Mouse (Mus musculus) lung, embryonic 16.5 days (tissue): Measurements from ENCODE around the gene Tmem135. TPM values are rescaled to one million over a fixed set of nuclear protein-coding genes. Genes with fewer than 3 reads are reported as not detected.

ENCODE experiments used
- ATAC-seq: fragments of 200-750 bp; cut with Nextera tagmentation; 2 replicates; pipeline ENCODE4 v1.8.0; 2017; ENCODE audit warnings: low read depth, mild to moderate bottlenecking, moderate library complexity
- H3K27ac ChIP-seq: fragments of 300-500 bp; sonication (generic); 2 replicates; pipeline ENCODE4 v1.5.1; 2014; ENCODE audit warnings: mild to moderate bottlenecking, control low read depth, low read length
- H3K27me3 ChIP-seq: fragments of 300-500 bp; sonication (generic); 2 replicates; pipeline ENCODE4 v1.6.1; 2014; ENCODE audit warnings: low read depth, low read length, mixed read lengths; ENCODE audit not compliant: control insufficient read depth, insufficient read depth
- H3K36me3 ChIP-seq: fragments of 300-500 bp; sonication (generic); 2 replicates; pipeline ENCODE4 v1.6.1; 2014; ENCODE audit warnings: low read length; ENCODE audit not compliant: control insufficient read depth, insufficient read depth
- H3K4me1 ChIP-seq: fragments of 300-500 bp; sonication (generic); replicated peaks from 2 replicates; pipeline ENCODE4 v1.6.1; 2014; ENCODE audit warnings: low read length, mixed read lengths; ENCODE audit not compliant: control insufficient read depth, insufficient read depth
- H3K4me2 ChIP-seq: fragments of 300-500 bp; sonication (generic); 2 replicates; pipeline ENCODE4 v1.6.1; 2014; ENCODE audit warnings: low read depth, low read length, control low read depth
- H3K4me3 ChIP-seq: fragments of 300-500 bp; sonication (generic); 2 replicates; pipeline ENCODE4 v1.5.1; 2014; ENCODE audit warnings: mild to moderate bottlenecking, low read length, control low read depth
- H3K9ac ChIP-seq: fragments of 300-500 bp; sonication (generic); 2 replicates; pipeline ENCODE4 v1.6.1; 2014; ENCODE audit warnings: low read length, control low read depth
- H3K9me3 ChIP-seq: fragments of 300-500 bp; sonication (generic); 2 replicates; pipeline ENCODE4 v1.6.1; 2016; ENCODE audit warnings: low read length; ENCODE audit not compliant: control insufficient read depth
- WGBS: fragments of 180-500 bp; shearing (Covaris S2); extraction: QIAGEN DNeasy Blood & Tissue Kit; methylation state at CpG from one replicate; pipeline ENCODE4 v1.1.7; 2014; 5-methylcytosine and 5-hydroxymethylcytosine counted together
- polyA plus RNA-seq: library from polyadenylated mRNA; unstranded; fragments of >200 nt; fragmentation: Nextera tagmentation; extraction: Ambion mirVana; gene quantifications from 2 replicates; pipeline ENCODE4 v1.2.1, GENCODE M21; 2015

Tmem135 gene
- polyA plus RNA-seq, 1 experiment from 2014 or later, result 29.0 TPM

DNA sequence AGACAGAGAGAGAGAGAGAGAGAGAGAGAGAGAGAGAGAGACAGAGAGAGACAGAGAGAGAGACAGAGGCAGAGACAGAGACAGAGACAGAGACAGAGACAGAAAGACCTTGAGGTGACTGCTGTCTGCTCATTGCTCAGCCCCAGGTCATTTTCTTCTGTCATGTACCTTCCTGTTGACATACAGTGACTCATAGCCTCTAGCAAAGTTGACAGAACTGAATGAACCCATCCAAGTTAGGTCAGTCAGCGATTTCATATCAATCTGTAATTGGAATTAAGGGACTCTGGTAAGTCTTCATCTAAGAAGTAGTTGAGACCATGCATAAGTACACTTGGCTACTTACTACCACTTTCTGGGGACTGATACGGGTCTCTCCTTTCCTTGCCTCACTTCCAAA lies 27.2 kb upstream of the Tmem135 start:
- H3K4me2 ChIP-seq, result no peak overlapping the region
- no peaks in the 10 kb centered on the region for H3K27me3 ChIP-seq
- H3K4me1 ChIP-seq, result peaks cover 5% of the 10 kb centered on the region
- 82% methylated on average over 2 of the region's 2 CpGs for WGBS
- H3K9ac ChIP-seq, result no peak overlapping the region
- no peaks in the 10 kb centered on the region for H3K9me3 ChIP-seq
- no peak overlapping the region for H3K4me3 ChIP-seq
- no peak for ATAC-seq
- H3K36me3 ChIP-seq, result no peaks in the 10 kb centered on the region
- H3K27ac ChIP-seq, result no peak overlapping the region

DNA sequence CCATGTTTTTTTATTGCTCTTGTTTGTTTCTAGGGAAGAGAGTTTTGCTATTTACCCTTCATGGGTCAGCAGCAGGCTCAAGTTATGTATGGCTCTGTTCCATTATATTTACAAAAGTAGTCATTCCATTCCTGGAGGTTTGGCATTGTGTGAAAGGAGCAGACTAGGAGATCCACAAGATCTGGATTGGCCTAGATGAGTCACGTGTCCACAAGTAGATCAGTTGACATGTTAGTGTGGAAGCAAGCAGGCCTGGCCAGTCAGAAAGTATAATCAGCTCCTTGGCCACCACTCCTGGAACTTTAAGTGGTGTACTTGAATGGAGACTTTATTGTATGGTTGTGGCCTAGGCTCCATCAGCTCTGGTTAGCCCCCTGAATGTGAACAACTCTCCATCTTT lies 25.3 kb upstream of the Tmem135 start:
- Histone ChIP-seq H3K9me3 (no peaks in the 10 kb centered on the region), H3K36me3 (no peaks in the 10 kb centered on the region), H3K9ac (no peak overlapping the region), H3K27me3 (no peaks in the 10 kb centered on the region), H3K27ac (no peak overlapping the region), H3K4me2 (no peak overlapping the region), H3K4me1 (peaks cover 5% of the 10 kb centered on the region), H3K4me3 (no peak overlapping the region)
- 65% methylated on average over 1 of the region's 1 CpGs for WGBS
- no peak for ATAC-seq

DNA sequence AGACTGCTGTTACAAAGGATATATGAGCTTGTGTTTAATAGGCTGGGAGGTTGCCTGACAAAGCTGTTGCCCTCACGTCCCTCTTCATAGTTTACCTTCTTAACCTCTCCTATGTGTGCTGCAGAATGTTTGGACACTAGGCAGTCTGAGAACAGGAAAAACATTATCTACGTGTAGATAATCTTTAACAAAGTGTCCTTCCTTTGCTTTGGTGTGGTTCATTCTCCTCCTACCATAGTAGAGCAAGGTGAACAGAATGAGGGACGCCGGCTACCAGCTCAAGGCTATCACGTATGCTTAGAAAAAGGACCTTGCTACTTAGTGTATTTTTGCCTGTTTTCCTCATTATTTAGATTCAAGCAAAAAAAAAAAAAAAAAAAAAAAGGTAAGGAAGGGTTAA lies 24.8 kb upstream of the Tmem135 start:
- WGBS, result 57% methylated on average over 5 of the region's 5 CpGs
- peaks cover 4% of the 10 kb centered on the region for H3K4me1 ChIP-seq
- no peak overlapping the region for H3K27ac ChIP-seq
- H3K9ac ChIP-seq, result no peak overlapping the region
- no peaks in the 10 kb centered on the region for H3K36me3 ChIP-seq
- ATAC-seq, result no peak
- H3K4me2 ChIP-seq, result no peak overlapping the region
- no peak overlapping the region for H3K4me3 ChIP-seq
- no peaks in the 10 kb centered on the region for H3K9me3 ChIP-seq
- H3K27me3 ChIP-seq, result no peaks in the 10 kb centered on the region

DNA sequence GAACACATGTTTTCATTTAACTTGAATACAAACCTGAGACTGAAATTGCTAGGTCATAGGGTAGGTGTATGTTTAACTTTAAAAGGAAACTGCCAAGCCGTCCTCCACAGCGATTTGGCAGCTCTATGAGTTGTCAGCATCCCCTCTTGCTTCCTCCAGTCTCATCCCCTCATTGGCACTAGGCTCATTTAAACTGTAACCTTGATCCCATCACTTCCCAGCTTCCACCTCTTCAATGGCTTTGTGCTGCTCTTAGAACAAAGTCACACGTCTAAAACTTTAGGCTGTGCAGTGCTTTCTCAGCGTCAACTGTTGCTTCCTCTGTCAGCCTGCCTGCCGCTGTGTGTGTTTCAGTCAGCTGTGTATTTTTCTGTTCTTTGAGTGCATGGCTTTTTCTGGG lies 23.1 kb upstream of the Tmem135 start:
- H3K27me3 ChIP-seq, result no peaks in the 10 kb centered on the region
- H3K4me2 ChIP-seq, result no peak overlapping the region
- no peak overlapping the region for H3K9ac ChIP-seq
- ATAC-seq, result no peak
- H3K36me3 ChIP-seq, result no peaks in the 10 kb centered on the region
- no peaks in the 10 kb centered on the region; the same call in 1 of the 2 replicates for H3K4me1 ChIP-seq
- WGBS, result 16% methylated on average over 5 of the region's 5 CpGs
- no peak overlapping the region for H3K27ac ChIP-seq
- H3K9me3 ChIP-seq, result no peaks in the 10 kb centered on the region
- H3K4me3 ChIP-seq, result no peak overlapping the region

DNA sequence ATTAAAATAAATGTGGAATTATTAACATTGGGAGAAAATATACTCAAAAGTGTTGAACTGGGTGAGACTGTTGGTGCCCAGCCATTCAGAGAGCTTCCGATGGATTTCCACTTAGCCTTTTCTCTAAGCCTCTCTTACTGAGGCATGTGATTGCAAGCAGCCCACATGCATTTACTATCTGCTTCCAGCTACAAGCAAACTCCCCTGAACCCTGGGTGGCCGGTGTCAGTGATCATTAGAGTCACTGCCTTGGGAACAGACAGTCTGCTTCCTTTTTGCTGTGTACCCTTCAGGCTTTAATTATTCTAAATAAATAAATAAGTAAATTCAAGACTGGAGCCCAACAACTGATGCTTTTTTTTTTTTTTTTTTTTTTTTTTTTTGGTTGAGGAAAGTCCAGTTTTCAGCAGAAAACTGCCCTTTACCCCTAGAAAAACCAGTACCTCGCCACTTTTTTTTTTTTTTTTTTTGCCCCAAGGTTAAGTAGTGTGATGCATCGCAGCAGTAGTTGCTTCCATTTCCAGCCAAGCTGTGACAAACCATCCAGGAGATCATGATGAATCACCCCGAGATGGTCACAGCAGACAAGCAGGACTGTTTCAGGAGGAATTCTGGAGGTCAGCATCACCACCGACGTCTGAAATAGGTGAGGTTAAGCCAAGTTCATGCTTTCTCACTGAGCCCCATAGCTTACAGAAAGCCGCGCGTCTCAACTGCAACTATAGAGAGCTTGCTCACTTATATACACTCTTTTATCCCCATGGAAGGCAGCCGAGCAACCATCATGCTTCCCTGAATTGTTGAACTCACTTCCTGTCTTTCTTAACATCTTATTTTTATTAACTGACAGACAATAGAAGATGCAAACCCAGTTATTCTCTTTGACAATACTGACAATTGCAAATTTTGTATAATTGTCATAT lies 22.0 kb upstream of the Tmem135 start:
- Histone ChIP-seq H3K4me1 (no peaks in the 10 kb centered on the region; the same call in 1 of the 2 replicates), H3K27me3 (no peaks in the 10 kb centered on the region), H3K4me2 (no peak overlapping the region), H3K9ac (no peak overlapping the region), H3K4me3 (no peak overlapping the region), H3K36me3 (no peaks in the 10 kb centered on the region), H3K27ac (no peak overlapping the region), H3K9me3 (0 out of 2 replicates have a peak, but pooled peaks cover 1% of the 10 kb centered on the region)
- ATAC-seq, result no peak
- WGBS, result 31% methylated on average over 11 of the region's 11 CpGs

DNA sequence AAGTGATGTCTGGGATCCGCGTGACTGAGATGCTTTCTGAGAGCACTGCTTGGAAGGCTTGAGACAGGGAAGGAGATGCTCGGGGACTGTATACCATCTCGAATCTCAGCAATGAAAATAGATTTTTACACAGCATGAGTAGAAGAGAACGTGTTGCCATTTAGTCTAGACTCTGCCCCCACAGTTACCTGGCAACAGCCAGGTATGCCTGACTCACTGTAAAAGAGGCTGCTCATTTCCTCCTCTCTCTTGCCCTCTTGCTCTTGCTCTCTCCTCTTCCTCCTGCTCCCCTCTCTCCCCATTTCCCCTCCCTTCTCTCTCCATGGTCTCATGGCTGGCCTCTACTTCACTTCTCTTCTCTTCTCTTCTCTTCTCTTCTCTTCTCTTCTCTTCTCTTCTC lies 20.6 kb upstream of the Tmem135 start:
- ATAC-seq, result no peak
- Histone ChIP-seq H3K9me3 (0 out of 2 replicates have a peak, but pooled peaks cover 2% of the 10 kb centered on the region), H3K4me2 (no peak overlapping the region), H3K27me3 (no peaks in the 10 kb centered on the region), H3K4me1 (no peaks in the 10 kb centered on the region; the same call in 1 of the 2 replicates), H3K4me3 (no peak overlapping the region), H3K27ac (no peak overlapping the region), H3K36me3 (no peaks in the 10 kb centered on the region), H3K9ac (no peak overlapping the region)
- 61% methylated on average over 5 of the region's 5 CpGs for WGBS

DNA sequence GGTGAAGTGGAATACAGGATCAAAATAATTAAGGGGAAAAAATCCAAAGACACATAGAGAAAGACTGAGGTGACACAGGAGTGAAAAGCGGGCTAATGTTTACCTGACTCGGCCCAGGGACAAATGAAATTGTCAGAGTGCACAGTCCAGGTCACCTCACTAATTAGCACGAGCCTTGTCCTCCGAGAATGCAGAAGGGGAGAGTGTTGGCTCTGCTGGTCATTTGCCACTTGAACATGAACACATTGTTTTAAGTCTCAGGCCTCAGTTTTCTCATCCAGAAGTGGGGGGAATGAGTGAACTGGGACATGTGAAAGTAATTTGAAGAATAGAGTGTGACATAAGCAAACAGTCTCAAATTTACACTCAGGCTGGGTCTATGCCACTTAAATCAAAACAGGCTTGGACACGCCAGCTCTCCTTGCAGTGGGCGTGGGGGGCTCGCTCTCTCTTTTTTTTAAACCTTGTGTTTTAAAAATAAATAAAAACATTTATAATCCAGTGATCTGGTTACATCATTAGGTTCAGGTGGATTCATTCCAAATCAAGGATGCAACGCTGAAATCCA lies 19.8 kb upstream of the Tmem135 start:
- 41% methylated on average over 8 of the region's 8 CpGs for WGBS
- Histone ChIP-seq H3K36me3 (no peaks in the 10 kb centered on the region), H3K4me3 (no peak overlapping the region), H3K4me2 (no peak overlapping the region), H3K9me3 (0 out of 2 replicates have a peak, but pooled peaks cover 2% of the 10 kb centered on the region), H3K4me1 (peaks cover under 1% of the 10 kb centered on the region; the same call in 1 of the 2 replicates), H3K27ac (no peak overlapping the region), H3K9ac (no peak overlapping the region), H3K27me3 (no peaks in the 10 kb centered on the region)
- ATAC-seq, result no peak

DNA sequence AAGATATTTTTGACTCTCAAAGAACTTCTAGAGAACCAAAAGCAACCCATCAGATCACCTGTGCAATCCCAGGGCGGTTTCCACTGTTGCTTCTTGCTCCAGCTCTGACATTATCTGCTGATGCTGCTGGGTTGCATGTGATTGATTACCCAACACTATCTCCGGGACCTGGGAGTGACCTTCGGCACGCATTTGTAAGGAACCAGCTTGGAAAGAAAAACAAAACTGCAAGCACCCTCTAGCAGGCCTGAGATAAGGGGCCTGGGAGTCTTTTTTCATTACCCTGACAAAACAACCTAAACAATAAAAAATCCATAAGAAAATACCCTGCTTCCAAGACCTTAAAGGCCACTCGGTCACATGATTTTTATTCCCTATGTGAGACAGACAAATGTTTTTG lies 19.2 kb upstream of the Tmem135 start:
- H3K4me3 ChIP-seq, result no peak overlapping the region
- H3K9ac ChIP-seq, result no peak overlapping the region
- 19% methylated on average over 5 of the region's 5 CpGs for WGBS
- ATAC-seq, result no peak
- 0 out of 2 replicates have a peak, but pooled peaks cover 2% of the 10 kb centered on the region for H3K9me3 ChIP-seq
- H3K27me3 ChIP-seq, result no peaks in the 10 kb centered on the region
- H3K27ac ChIP-seq, result no peak overlapping the region
- H3K4me2 ChIP-seq, result no peak overlapping the region
- peaks cover 7% of the 10 kb centered on the region for H3K4me1 ChIP-seq
- no peaks in the 10 kb centered on the region for H3K36me3 ChIP-seq

DNA sequence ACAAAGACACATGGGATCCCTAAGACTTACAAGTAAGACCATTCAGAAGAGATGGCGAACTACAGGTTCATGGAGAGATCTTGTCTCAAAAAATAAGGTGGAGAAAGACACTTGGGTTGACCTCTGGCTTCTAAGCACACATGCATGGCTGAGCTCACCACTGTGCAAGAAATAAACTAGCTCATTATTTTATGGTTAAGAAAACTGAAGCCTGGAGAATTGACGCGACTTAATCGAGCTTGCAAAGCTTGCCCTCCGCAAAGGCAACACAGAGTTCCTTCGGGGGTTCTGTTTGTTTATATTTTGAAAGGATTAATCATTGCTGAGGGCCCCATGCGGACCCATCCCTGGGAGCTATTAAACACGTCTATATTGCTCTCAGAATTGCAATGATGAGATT lies 18.6 kb upstream of the Tmem135 start:
- Histone ChIP-seq H3K9ac (no peak overlapping the region), H3K9me3 (0 out of 2 replicates have a peak, but pooled peaks cover 2% of the 10 kb centered on the region), H3K4me3 (no peak overlapping the region), H3K27ac (no peak overlapping the region), H3K36me3 (no peaks in the 10 kb centered on the region), H3K4me1 (peaks cover 9% of the 10 kb centered on the region), H3K27me3 (no peaks in the 10 kb centered on the region), H3K4me2 (no peak overlapping the region)
- no peak for ATAC-seq
- 28% methylated on average over 8 of the region's 8 CpGs for WGBS
